Mouse (Mus musculus) hindbrain, embryonic 10.5 days (tissue): ENCODE measurements around the gene Prodh2. TPM values are rescaled to one million over a fixed set of nuclear protein-coding genes. Genes with fewer than 3 reads are reported as not detected.

Experiments used
- DNase-seq: peaks from one replicate; pipeline ENCODE4 v3.0.0-alpha.2; 2017; ENCODE audit warnings: low spot score
- H3K27ac ChIP-seq: fragments of 300-500 bp; sonication (generic); 2 replicates; pipeline ENCODE4 v1.5.1; 2016; ENCODE audit warnings: mild to moderate bottlenecking, moderate library complexity
- H3K27me3 ChIP-seq: fragments of 300-500 bp; sonication (generic); 2 replicates; pipeline ENCODE4 v1.6.1; 2016; ENCODE audit warnings: mild to moderate bottlenecking; ENCODE audit not compliant: poor library complexity, insufficient read depth, severe bottlenecking
- H3K36me3 ChIP-seq: fragments of 300-500 bp; sonication (generic); 2 replicates; pipeline ENCODE4 v1.6.1; 2016; ENCODE audit warnings: mild to moderate bottlenecking, moderate library complexity
- H3K4me1 ChIP-seq: fragments of 300-500 bp; sonication (generic); replicated peaks from 2 replicates; pipeline ENCODE4 v1.6.1; 2016; ENCODE audit warnings: mild to moderate bottlenecking
- H3K4me3 ChIP-seq: fragments of 300-500 bp; sonication (generic); 2 replicates; pipeline ENCODE4 v1.5.1; 2016; ENCODE audit warnings: mild to moderate bottlenecking, moderate library complexity
- H3K9me3 ChIP-seq: fragments of 300-500 bp; sonication (generic); 2 replicates; pipeline ENCODE4 v1.6.1; 2016; ENCODE audit warnings: mild to moderate bottlenecking, moderate library complexity
- WGBS: fragments of 180-500 bp; shearing (Covaris S2); methylation state at CpG from one replicate; pipeline ENCODE4 v1.1.7; 2016; 5-methylcytosine and 5-hydroxymethylcytosine counted together
- polyA plus RNA-seq: library from polyadenylated mRNA; unstranded; fragments of >200 nt; fragmentation: Nextera tagmentation; extraction: Ambion mirVana; gene quantifications from 2 replicates; pipeline ENCODE4 v1.2.1, GENCODE M21; 2016

Gene Prodh2
- polyA plus RNA-seq, 1 experiment from 2014 or later: not detected

GRCm38 (mm10) chr7:30532931-30533330 lies 39.5 kb downstream of the Prodh2 start:
- H3K4me3 ChIP-seq: peak overlapping the region; percentile 78
- WGBS: 5% methylated on average over 8 of the region's 8 CpGs
- H3K4me1 ChIP-seq: peaks cover 45% of the 10 kb centered on the region
- H3K36me3 ChIP-seq: peaks cover 55% of the 10 kb centered on the region
- peak overlapping the region; percentile 97 for H3K27ac ChIP-seq
- DNase-seq: peak; percentile 67
- peaks cover 27% of the 10 kb centered on the region; the same call in 1 of the 2 replicates for H3K27me3 ChIP-seq
- no peaks in the 10 kb centered on the region for H3K9me3 ChIP-seq

GRCm38 (mm10) chr7:30533941-30534632 lies 40.7 kb downstream of the Prodh2 start:
- H3K4me1 ChIP-seq: peaks cover 45% of the 10 kb centered on the region
- no peaks in the 10 kb centered on the region for H3K9me3 ChIP-seq
- WGBS: 6% methylated on average over 26 of the region's 26 CpGs
- H3K27me3 ChIP-seq: peaks cover 21% of the 10 kb centered on the region; the same call in 1 of the 2 replicates
- peaks cover 51% of the 10 kb centered on the region for H3K36me3 ChIP-seq
- DNase-seq: no peak
- H3K4me3 ChIP-seq: peak overlapping the region; percentile 78
- H3K27ac ChIP-seq: peak overlapping the region; percentile 97

GRCm38 (mm10) chr7:30534633-30535577 lies 41.5 kb downstream of the Prodh2 start, which contains the start of gene Arhgap33:
TSS of gene Arhgap33 (minus strand) at chr7:30535060.
- peak within 1 kb of the TSS; percentile 97 for H3K27ac ChIP-seq
- peak; percentile 98 for DNase-seq
- H3K36me3 ChIP-seq: peaks cover 51% of the 10 kb centered on the region
- peaks cover 45% of the 10 kb centered on the region for H3K4me1 ChIP-seq
- peaks cover 21% of the 10 kb centered on the region; the same call in 1 of the 2 replicates for H3K27me3 ChIP-seq
- peak within 1 kb of the TSS; percentile 78 for H3K4me3 ChIP-seq
- no peaks in the 10 kb centered on the region for H3K9me3 ChIP-seq
- WGBS: under 1% methylated on average over 83 of the region's 84 CpGs

- 88% methylated on average over 7 of the region's 7 CpGs for WGBS
- Histone ChIP-seq H3K27me3 (no peaks in the 10 kb centered on the region), H3K4me1 (peaks cover 5% of the 10 kb centered on the region), H3K4me3 (no peak overlapping the region), H3K36me3 (peaks cover 66% of the 10 kb centered on the region), H3K9me3 (no peaks in the 10 kb centered on the region), H3K27ac (no peak overlapping the region)
- DNase-seq: no peak
Measured at GRCm38 (mm10) chr7:30540572-30540971, 47.1 kb downstream of the Prodh2 start.

- no peaks in the 10 kb centered on the region for H3K4me1 ChIP-seq
- DNase-seq: no peak
- no peak overlapping the region for H3K4me3 ChIP-seq
- H3K9me3 ChIP-seq: no peaks in the 10 kb centered on the region
- 95% methylated on average over 2 of the region's 2 CpGs for WGBS
- H3K36me3 ChIP-seq: peaks cover 88% of the 10 kb centered on the region
- no peak overlapping the region for H3K27ac ChIP-seq
- H3K27me3 ChIP-seq: no peaks in the 10 kb centered on the region
Measured at GRCm38 (mm10) chr7:30544327-30544726, 50.9 kb downstream of the Prodh2 start.

- Histone ChIP-seq H3K36me3 (peaks cover 50% of the 10 kb centered on the region), H3K27ac (no peak overlapping the region), H3K4me1 (peaks cover 19% of the 10 kb centered on the region), H3K9me3 (no peaks in the 10 kb centered on the region), H3K4me3 (no peak overlapping the region), H3K27me3 (peaks cover 6% of the 10 kb centered on the region; the same call in 1 of the 2 replicates)
- WGBS: 92% methylated on average over 2 of the region's 2 CpGs
- no peak for DNase-seq
Measured at GRCm38 (mm10) chr7:30549880-30550279, 56.5 kb downstream of the Prodh2 start.

GRCm38 (mm10) chr7:30550603-30551002 lies 57.2 kb downstream of the Prodh2 start:
- Histone ChIP-seq H3K27me3 (peaks cover 6% of the 10 kb centered on the region; the same call in 1 of the 2 replicates), H3K9me3 (no peaks in the 10 kb centered on the region), H3K27ac (no peak overlapping the region), H3K4me1 (peaks cover 19% of the 10 kb centered on the region), H3K36me3 (peaks cover 54% of the 10 kb centered on the region), H3K4me3 (no peak overlapping the region)
- DNase-seq: no peak
- WGBS: 94% methylated on average over 1 of the region's 1 CpGs

- Histone ChIP-seq H3K9me3 (no peaks in the 10 kb centered on the region), H3K4me3 (peak overlapping the region; percentile 68), H3K27me3 (peaks cover 6% of the 10 kb centered on the region; the same call in 1 of the 2 replicates), H3K4me1 (peaks cover 19% of the 10 kb centered on the region), H3K36me3 (peaks cover 54% of the 10 kb centered on the region), H3K27ac (peak overlapping the region; percentile 96)
- no peak for DNase-seq
- 3% methylated on average over 10 of the region's 10 CpGs for WGBS
Measured at GRCm38 (mm10) chr7:30551445-30552101, 58.2 kb downstream of the Prodh2 start.

- no peaks in the 10 kb centered on the region for H3K9me3 ChIP-seq
- peak within 1 kb of the TSS; percentile 68 for H3K4me3 ChIP-seq
- DNase-seq: peak; percentile 95
- peaks cover 56% of the 10 kb centered on the region for H3K36me3 ChIP-seq
- peak within 1 kb of the TSS; percentile 96 for H3K27ac ChIP-seq
- under 1% methylated on average over 44 of the region's 44 CpGs for WGBS
- peaks cover 19% of the 10 kb centered on the region for H3K4me1 ChIP-seq
- H3K27me3 ChIP-seq: peaks cover 6% of the 10 kb centered on the region; the same call in 1 of the 2 replicates
Measured at GRCm38 (mm10) chr7:30552102-30553020, 58.9 kb downstream of the Prodh2 start, which contains the start of the genes Hspb6 and Proser3. TSS of gene Hspb6 (plus strand) at chr7:30552178. TSS of gene Proser3 (minus strand) at chr7:30552299.

- Histone ChIP-seq H3K4me1 (peaks cover 22% of the 10 kb centered on the region), H3K36me3 (peaks cover 56% of the 10 kb centered on the region), H3K27me3 (peaks cover 6% of the 10 kb centered on the region; the same call in 1 of the 2 replicates), H3K9me3 (no peaks in the 10 kb centered on the region), H3K4me3 (peak overlapping the region; percentile 68), H3K27ac (peak overlapping the region; percentile 96)
- 9% methylated on average over 23 of the region's 23 CpGs for WGBS
- DNase-seq: no peak
Measured at GRCm38 (mm10) chr7:30553021-30553589, 59.7 kb downstream of the Prodh2 start.
